Mouse (Mus musculus) cortical plate, adult 2 months (tissue): ENCODE measurements around the gene Prr18.

Experiments used
- CTCF ChIP-seq: fragments of 200-500 bp; IDR thresholded peaks from 2 replicates; pipeline ENCODE4 v1.5.1; 2011; ENCODE audit warnings: mild to moderate bottlenecking, control low read depth, low read length; ENCODE audit not compliant: insufficient read depth; ENCODE audit errors: extremely low read depth
- POLR2A ChIP-seq: fragments of 200-500 bp; IDR thresholded peaks from 2 replicates; pipeline ENCODE4 v1.6.1; 2011; ENCODE audit warnings: mild to moderate bottlenecking, low read length, control low read depth; ENCODE audit not compliant: insufficient read depth; ENCODE audit errors: extremely low read depth

DNA sequence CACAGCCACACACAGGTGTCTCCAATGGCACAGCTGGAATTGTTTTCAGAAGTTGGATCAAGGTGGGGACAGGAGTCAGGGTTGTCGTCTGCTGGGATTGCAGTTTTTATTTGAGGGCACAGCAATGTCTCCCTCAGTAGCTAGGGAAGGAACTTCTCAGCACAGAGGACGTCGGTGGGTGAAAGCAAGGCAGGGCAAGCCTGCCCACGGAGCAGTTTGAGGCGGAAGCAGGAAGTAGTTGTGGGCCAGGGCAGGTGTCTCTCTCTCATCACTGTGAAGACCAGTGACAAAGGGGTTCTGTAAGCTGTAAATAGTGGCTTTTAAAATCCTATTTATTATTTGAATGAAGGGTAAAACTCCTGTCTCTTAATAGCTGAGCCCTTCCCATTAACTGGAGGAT lies 5.4 kb downstream of the Prr18 start:
- TF ChIP-seq CTCF (no peak), POLR2A (no peak)
